ENCODE assay signal across 12 mouse cellular contexts in the genomic region with DNA sequence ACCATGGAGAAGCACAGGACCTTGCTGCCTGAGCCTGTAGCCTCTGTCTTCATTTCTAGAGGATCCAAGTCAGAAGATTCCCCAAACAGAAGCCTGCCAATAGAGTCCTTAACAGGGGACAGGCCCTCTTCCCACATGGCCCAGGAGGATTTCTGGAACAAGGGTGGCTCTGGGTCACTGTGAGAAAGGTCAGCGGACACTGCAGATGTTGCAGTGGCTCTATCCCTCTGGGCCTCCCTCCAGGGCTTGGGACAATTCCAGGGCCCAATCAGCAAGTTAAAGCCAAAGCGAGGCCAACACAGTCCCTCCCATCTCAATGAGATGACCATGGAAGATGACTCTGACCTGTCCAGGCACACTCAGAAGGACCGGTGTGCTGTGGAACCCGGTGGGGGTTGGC.
A peak's percentile ranks its signal among the peaks of the same experiment; 100 is the strongest.
DNase-seq lines count a peak whose midpoint lies in the region; ATAC-seq lines count a peak whose summit lies in the region.
"Had no signal": no experiment of that assay in that cellular context is flagged by ENCODE, and none has a peak within 500 bp of the region (broad histone marks: within the 10 kb centered on the region; RNA-seq: fewer than 3 reads in every experiment).

No protein-coding gene starts in this region.

- H3K27ac ChIP-seq in intestine, embryonic 14.5 days (ENCODE audit: low read depth) = no peak overlapping the region
- H3K27ac ChIP-seq in intestine, embryonic 15.5 days = no peak overlapping the region
- H3K27ac ChIP-seq in hindbrain, embryonic 11.5 days (ENCODE audit: low read depth, low read length) = no peak overlapping the region
- H3K27ac ChIP-seq: embryonic facial prominence, embryonic 13.5 days; hindbrain, embryonic 15.5 days; limb, embryonic 15.5 days; neural tube, embryonic 12.5 days had no signal

- H3K9me3 ChIP-seq in intestine, embryonic 14.5 days (ENCODE audit: control insufficient read depth, low read length) = peaks cover 3% of the 10 kb centered on the region; the same call in 1 of the 2 replicates
- no peaks in the 10 kb centered on the region for H3K9me3 ChIP-seq in intestine, embryonic 15.5 days
- no peaks in the 10 kb centered on the region for H3K9me3 ChIP-seq in hindbrain, embryonic 11.5 days (ENCODE audit: control insufficient read depth, low read length)
- H3K9me3 ChIP-seq: embryonic facial prominence, embryonic 13.5 days; hindbrain, embryonic 15.5 days; limb, embryonic 15.5 days; neural tube, embryonic 12.5 days had no signal

- H3K4me3 ChIP-seq in intestine, embryonic 14.5 days (ENCODE audit: low read depth, low read length) = no peak overlapping the region
- H3K4me3 ChIP-seq in intestine, embryonic 15.5 days (replicated peaks) = no peak overlapping the region
- no peak overlapping the region for H3K4me3 ChIP-seq in hindbrain, embryonic 11.5 days (ENCODE audit: low read depth, low read length)
- H3K4me3 ChIP-seq: embryonic facial prominence, embryonic 13.5 days; hindbrain, embryonic 15.5 days; limb, embryonic 15.5 days; neural tube, embryonic 12.5 days had no signal

- H3K4me2 ChIP-seq in intestine, embryonic 14.5 days (ENCODE audit: low read length) = no peak overlapping the region
- H3K4me2 ChIP-seq in intestine, embryonic 15.5 days (replicated peaks) = no peak overlapping the region
- no peak overlapping the region for H3K4me2 ChIP-seq in hindbrain, embryonic 11.5 days (replicated peaks; ENCODE audit: low read depth, low read length)
- H3K4me2 ChIP-seq: embryonic facial prominence, embryonic 13.5 days; hindbrain, embryonic 15.5 days; limb, embryonic 15.5 days; neural tube, embryonic 12.5 days had no signal

- WGBS in intestine, embryonic 14.5 days = 89% methylated on average over 4 of the region's 4 CpGs
- 90% methylated on average over 4 of the region's 4 CpGs for WGBS in intestine, embryonic 15.5 days
- 91% methylated on average over 4 of the region's 4 CpGs for WGBS in hindbrain, embryonic 11.5 days

- DNase-seq in intestine, embryonic 14.5 days (ENCODE audit: low spot score) = peak; percentile 36
- peak; percentile 85 for DNase-seq in adrenal gland, adult 2 months
- DNase-seq in heart, postnatal 10 days = peak; percentile 95 to 96
- DNase-seq in ovary, postnatal 14 days (ENCODE audit: low spot score) = peak; percentile 62
- DNase-seq in hindbrain, embryonic 11.5 days (ENCODE audit: low spot score) = no peak
- no peak for DNase-seq in left cerebral cortex, adult 11 months (ENCODE audit: low spot score)

- no peaks in the 10 kb centered on the region for H3K4me1 ChIP-seq in intestine, embryonic 14.5 days (replicated peaks; ENCODE audit: control insufficient read depth, insufficient read depth, low read length)
- H3K4me1 ChIP-seq in intestine, embryonic 15.5 days (replicated peaks) = 0 out of 2 replicates have a peak, but pooled peaks cover 3% of the 10 kb centered on the region
- no peaks in the 10 kb centered on the region for H3K4me1 ChIP-seq in hindbrain, embryonic 11.5 days (replicated peaks; ENCODE audit: control insufficient read depth, insufficient read depth, low read length)
- H3K4me1 ChIP-seq: embryonic facial prominence, embryonic 13.5 days; limb, embryonic 15.5 days; neural tube, embryonic 12.5 days had no signal

- intact Hi-C loops in heart, postnatal 10 days (cut with DNase I) = no loop called here

- ATAC-seq in intestine, embryonic 14.5 days (replicated peaks; ENCODE audit: low FRiP score, low TSS enrichment, low read depth) = no peak
- ATAC-seq in intestine, embryonic 15.5 days = no peak
- no peak for ATAC-seq in hindbrain, embryonic 11.5 days (ENCODE audit: low FRiP score)
- no peak for ATAC-seq in CD4-positive, CD25-positive, alpha-beta regulatory T cell, adult 4 months

- no peaks in the 10 kb centered on the region for H3K36me3 ChIP-seq in intestine, embryonic 14.5 days (ENCODE audit: control insufficient read depth, insufficient read depth, low read length)
- H3K36me3 ChIP-seq in intestine, embryonic 15.5 days = no peaks in the 10 kb centered on the region
- no peaks in the 10 kb centered on the region for H3K36me3 ChIP-seq in hindbrain, embryonic 11.5 days (ENCODE audit: control insufficient read depth, insufficient read depth, low read length)
- H3K36me3 ChIP-seq: embryonic facial prominence, embryonic 13.5 days; hindbrain, embryonic 15.5 days; limb, embryonic 15.5 days; neural tube, embryonic 12.5 days had no signal

- H3K27me3 ChIP-seq in intestine, embryonic 14.5 days (replicated peaks; ENCODE audit: control insufficient read depth, insufficient read depth, low read length) = no peaks in the 10 kb centered on the region
- H3K27me3 ChIP-seq in intestine, embryonic 15.5 days (replicated peaks) = no peaks in the 10 kb centered on the region
- no peaks in the 10 kb centered on the region for H3K27me3 ChIP-seq in hindbrain, embryonic 11.5 days (ENCODE audit: control insufficient read depth, insufficient read depth, low read length)
- H3K27me3 ChIP-seq: embryonic facial prominence, embryonic 13.5 days; hindbrain, embryonic 15.5 days; limb, embryonic 15.5 days; neural tube, embryonic 12.5 days had no signal

- H3K9ac ChIP-seq in intestine, embryonic 14.5 days (ENCODE audit: low read length) = no peak overlapping the region
- no peak overlapping the region for H3K9ac ChIP-seq in intestine, embryonic 15.5 days
- H3K9ac ChIP-seq in hindbrain, embryonic 11.5 days (ENCODE audit: low read depth, low read length) = no peak overlapping the region
- H3K9ac ChIP-seq: embryonic facial prominence, embryonic 13.5 days; hindbrain, embryonic 15.5 days; limb, embryonic 15.5 days; neural tube, embryonic 12.5 days had no signal

Comparison
In these comparisons a context has a peak if more than half of its experiments do, and no peak if none do; other contexts are left out.
1. DNase-seq: peak in intestine, embryonic 14.5 days (single experiment), adrenal gland, adult 2 months (single experiment), heart, postnatal 10 days (2 of 2) and ovary, postnatal 14 days (single experiment); none in hindbrain, embryonic 11.5 days (single experiment) and left cerebral cortex, adult 11 months (single experiment).